In genomic region chr7:92689101-92689500, GRCm38 (mm10) we compare ENCODE assay signal across 20 mouse cellular contexts. TPM values are rescaled to one million over a fixed set of nuclear protein-coding genes. Genes with fewer than 3 reads are reported as not detected.
DNase-seq lines count a peak whose midpoint lies in the region; ATAC-seq and TF ChIP-seq lines count a peak whose summit lies in the region.
"Had no signal": no experiment of that assay in that cellular context is flagged by ENCODE, and none has a peak within 500 bp of the region (broad histone marks: within the 10 kb centered on the region; RNA-seq: fewer than 3 reads in every experiment).

No protein-coding gene starts in this region.

- H3K36me3 ChIP-seq in small intestine, adult 2 months (ENCODE audit: control insufficient read depth, insufficient read depth, low read length), result no peaks in the 10 kb centered on the region
- H3K36me3 ChIP-seq: G1E had no signal

- peak overlapping the region; percentile 42; the same call in 1 of the 2 replicates for H3K27ac ChIP-seq in small intestine, adult 2 months (ENCODE audit: insufficient read depth, low read depth, low read length)

- TF ChIP-seq CTCF in small intestine, adult 2 months (IDR thresholded peaks at IDR 0.05; ENCODE audit: extremely low read depth, insufficient read length, insufficient replicate concordance, low read depth, low read length), result no peak

- WGBS in small intestine, adult 2 months, result 58% methylated on average over 2 of the region's 2 CpGs

- no peak for ATAC-seq in monocyte, adult 5-6 weeks (replicated peaks; ENCODE audit: insufficient number of reproducible peaks, low FRiP score, low TSS enrichment, poor library complexity, severe bottlenecking)
- ATAC-seq: activated CD4-positive, CD25-positive, alpha-beta regulatory T cell, adult 4 months; CD4-positive, CD25-positive, alpha-beta regulatory T cell, adult 4 months; Patski had no signal

- TF ChIP-seq POLR2A in small intestine, adult 2 months (IDR thresholded peaks at IDR 0.05; ENCODE audit: low read depth, low read length), result no peak

- DNase-seq in fat pad, adult 2 months (ENCODE audit: extremely low read depth, low read depth, low spot score), result peak; percentile 90
- DNase-seq in gonadal fat pad, adult 2 months (ENCODE audit: low read depth), result peak; percentile 93
- DNase-seq in frontal cortex, postnatal 10 days (ENCODE audit: low spot score in 2 of 2), result no peak
- no peak for DNase-seq in cerebellum, postnatal 10 days
- DNase-seq: adrenal gland, adult 2 months; adrenal gland, adult 8-10 months; adrenal gland, postnatal 10 days; adrenal gland, postnatal 14 days; adrenal gland, postnatal 25 days; adrenal gland, postnatal 36 days; B cell, adult 2 months; cerebellum, adult 11 months; cerebellum, adult 11-12 months; cerebellum, adult 18-20 months had no signal

- H3K27me3 ChIP-seq in small intestine, adult 2 months (ENCODE audit: control insufficient read depth, insufficient read depth, low read length), result no peaks in the 10 kb centered on the region

- peaks cover 4% of the 10 kb centered on the region; the same call in 1 of the 2 replicates for H3K4me1 ChIP-seq in small intestine, adult 2 months (ENCODE audit: control insufficient read depth, insufficient read depth, insufficient read length, low read length)

- no peak overlapping the region for H3K4me3 ChIP-seq in small intestine, adult 2 months (ENCODE audit: low read depth, low read length)

RNA-seq across cellular contexts. Expression of gene Pcf11, which starts 19.4 kb away (rescaled TPM):
- polyA plus RNA-seq in gonadal fat pad, adult 2 months (2012; rRNA removed), result 21.4 and 21.9 TPM in 2 replicates
- 3.2 and 9.4 TPM in 2 replicates for polyA plus RNA-seq in small intestine, adult 2 months (2012; rRNA removed)
- total RNA-seq in monocyte, adult 5-6 weeks (2017), result 176 to 189 TPM (median 178 TPM) in 3 replicates

RNA-seq across cellular contexts. Expression of gene Ankrd42, which starts 52.2 kb away (rescaled TPM):
- polyA plus RNA-seq in gonadal fat pad, adult 2 months (2012; rRNA removed), result 2.3 and 3.7 TPM in 2 replicates
- 0.22 and 0.42 TPM in 2 replicates for polyA plus RNA-seq in small intestine, adult 2 months (2012; rRNA removed)
- total RNA-seq in monocyte, adult 5-6 weeks (2017), result not detected in 3 replicates
- polyA plus RNA-seq: activated CD4-positive, CD25-positive, alpha-beta regulatory T cell, adult 4 months had no signal

RNA-seq across cellular contexts. Expression of gene Rab30, which starts 52.3 kb away (rescaled TPM):
- 5.8 TPM in 2 replicates for polyA plus RNA-seq in gonadal fat pad, adult 2 months (2012; rRNA removed)
- polyA plus RNA-seq in small intestine, adult 2 months (2012; rRNA removed), result 1.7 and 6.9 TPM in 2 replicates
- total RNA-seq in monocyte, adult 5-6 weeks (2017), result 4.2 to 8.3 TPM (median 8.1 TPM) in 3 replicates

Comparison
In these comparisons a context has a peak if more than half of its experiments do, and no peak if none do; other contexts are left out.
1. DNase-seq: peak in fat pad, adult 2 months (single experiment) and gonadal fat pad, adult 2 months (single experiment); none in frontal cortex, postnatal 10 days (0 of 2) and cerebellum, postnatal 10 days (0 of 2).